Comparison of ENCODE assay signal across 9 mouse cellular contexts in genomic region chr10:60418137-60418536, GRCm38 (mm10). TPM values are rescaled to one million over a fixed set of nuclear protein-coding genes. Genes with fewer than 3 reads are reported as not detected.
DNase-seq lines count a peak whose midpoint lies in the region; ATAC-seq and TF ChIP-seq lines count a peak whose summit lies in the region.
"Had no signal": no experiment of that assay in that cellular context is flagged by ENCODE, and none has a peak within 500 bp of the region (broad histone marks: within the 10 kb centered on the region; RNA-seq: fewer than 3 reads in every experiment).

No protein-coding gene starts in this region.

- peak; percentile 40 for DNase-seq in ovary, postnatal 10 days (ENCODE audit: low spot score)
- no peak for DNase-seq in ovary, adult 18-20 months (ENCODE audit: low spot score)
- DNase-seq in cerebellum, adult 2 months: peak; percentile 50 to 70
- DNase-seq in frontal cortex, adult 2 months (ENCODE audit: extremely low spot score in 1 of 2, low spot score in 1 of 2): peak; percentile 26 to 88
- peak; percentile 72 for DNase-seq in kidney, postnatal 0 days (ENCODE audit: low spot score)
- peak; percentile 73 for DNase-seq in liver, postnatal 0 days
- peak; percentile 32 for DNase-seq in retina, adult 2 months (ENCODE audit: low read depth, low spot score)
- peak; percentile 81 for DNase-seq in thymus, postnatal 14 days

- no peak for TF ChIP-seq POLR2A in cerebellum, adult 2 months (IDR thresholded peaks at IDR 0.05; ENCODE audit: borderline replicate concordance, insufficient read depth, low read length)

- H3K36me3 ChIP-seq in kidney, postnatal 0 days (ENCODE audit: insufficient read depth, low read length): no peaks in the 10 kb centered on the region
- H3K36me3 ChIP-seq in liver, postnatal 0 days (replicated peaks; ENCODE audit: insufficient read depth, low read length): no peaks in the 10 kb centered on the region
- H3K36me3 ChIP-seq: stomach, embryonic 15.5 days had no signal

- 9% methylated on average over 3 of the region's 3 CpGs for WGBS in cerebellum, adult 2 months
- WGBS in kidney, postnatal 0 days: 12% methylated on average over 3 of the region's 3 CpGs
- WGBS in liver, postnatal 0 days (ENCODE audit: insufficient replicate concordance): 20% methylated on average over 3 of the region's 3 CpGs

- H3K27me3 ChIP-seq in cerebellum, adult 2 months (ENCODE audit: control insufficient read depth, insufficient read depth, low read length): no peaks in the 10 kb centered on the region
- H3K27me3 ChIP-seq in kidney, postnatal 0 days (ENCODE audit: insufficient read depth, low read length): no peaks in the 10 kb centered on the region
- H3K27me3 ChIP-seq in liver, postnatal 0 days (ENCODE audit: insufficient read depth, low read length): no peaks in the 10 kb centered on the region
- H3K27me3 ChIP-seq: stomach, embryonic 15.5 days had no signal

- H3K27ac ChIP-seq in cerebellum, adult 2 months (ENCODE audit: insufficient read depth, low read length): no peak overlapping the region
- no peak overlapping the region for H3K27ac ChIP-seq in kidney, postnatal 0 days
- H3K27ac ChIP-seq in liver, postnatal 0 days (ENCODE audit: low read depth): no peak overlapping the region
- H3K27ac ChIP-seq: stomach, embryonic 15.5 days had no signal

- ATAC-seq in kidney, postnatal 0 days (replicated peaks; ENCODE audit: low FRiP score, low read depth): peak; percentile 40; the same call in 1 of the 2 replicates
- ATAC-seq in liver, postnatal 0 days: no peak

- no peak overlapping the region for H3K4me2 ChIP-seq in kidney, postnatal 0 days (ENCODE audit: low read length)
- no peak overlapping the region for H3K4me2 ChIP-seq in liver, postnatal 0 days (ENCODE audit: low read depth, low read length)
- H3K4me2 ChIP-seq: stomach, embryonic 15.5 days had no signal

- H3K9me3 ChIP-seq in kidney, postnatal 0 days (replicated peaks; ENCODE audit: low read length): no peaks in the 10 kb centered on the region
- H3K9me3 ChIP-seq in liver, postnatal 0 days (ENCODE audit: low read length): no peaks in the 10 kb centered on the region
- H3K9me3 ChIP-seq: stomach, embryonic 15.5 days had no signal

- no peak for TF ChIP-seq EP300 in liver, postnatal 0 days (IDR thresholded peaks at IDR 0.05; ENCODE audit: low read depth)

- H3K9ac ChIP-seq in kidney, postnatal 0 days (ENCODE audit: low read depth, low read length): no peak overlapping the region
- no peak overlapping the region for H3K9ac ChIP-seq in liver, postnatal 0 days (replicated peaks)
- H3K9ac ChIP-seq: stomach, embryonic 15.5 days had no signal

- no peaks in the 10 kb centered on the region for H3K4me1 ChIP-seq in cerebellum, adult 2 months (ENCODE audit: control insufficient read depth, insufficient read depth, low read length)
- no peaks in the 10 kb centered on the region for H3K4me1 ChIP-seq in kidney, postnatal 0 days (replicated peaks; ENCODE audit: insufficient read depth, low read length)
- H3K4me1 ChIP-seq in liver, postnatal 0 days (ENCODE audit: insufficient read depth): no peaks in the 10 kb centered on the region
- H3K4me1 ChIP-seq: stomach, embryonic 15.5 days had no signal

- no peak overlapping the region for H3K4me3 ChIP-seq in cerebellum, adult 2 months (replicated peaks; ENCODE audit: insufficient read depth, low read depth, low read length)
- H3K4me3 ChIP-seq in kidney, postnatal 0 days (replicated peaks; ENCODE audit: low read depth, low read length): no peak overlapping the region
- H3K4me3 ChIP-seq in liver, postnatal 0 days (ENCODE audit: low read depth, low read length): no peak overlapping the region
- H3K4me3 ChIP-seq: stomach, embryonic 15.5 days had no signal

- peak; percentile 88 for TF ChIP-seq CTCF in cerebellum, adult 2 months (IDR thresholded peaks at IDR 0.05; ENCODE audit: borderline replicate concordance, insufficient read depth, low read depth, low read length)
- TF ChIP-seq CTCF in kidney, postnatal 0 days (IDR thresholded peaks at IDR 0.05; ENCODE audit: low read depth): peak; percentile 85
- peak; percentile 82 for TF ChIP-seq CTCF in liver, postnatal 0 days (IDR thresholded peaks at IDR 0.05; ENCODE audit: low read depth)

RNA-seq across cellular contexts. Expression of gene Gm17455, which starts 18.6 kb away (rescaled TPM):
- polyA plus RNA-seq in cerebellum, adult 2 months (2012; rRNA removed): 1.7 TPM in 2 replicates
- 0.64 and 2.1 TPM in 2 replicates for polyA plus RNA-seq in frontal cortex, adult 2 months (2012; rRNA removed)
- 0.74 and 0.84 TPM in 2 replicates for polyA plus RNA-seq in kidney, postnatal 0 days (2015; fragmentation: Nextera tagmentation; extraction: Ambion mirVana)
- polyA plus RNA-seq in liver, postnatal 0 days (2015; fragmentation: Nextera tagmentation; extraction: Ambion mirVana): not detected in 2 replicates
